Comparison of ENCODE assay signal across 1 mouse cellular context in genomic region chr9:75563622-75564021, GRCm38 (mm10).
A peak's percentile ranks its signal among the peaks of the same experiment; 100 is the strongest.
TF ChIP-seq lines count a peak whose summit lies in the region.

No protein-coding gene starts in this region.

TF ChIP-seq in MEL, 35 proteins besides CTCF, POLR2A, EP300 and RAD21 (continued from another document):
- TF ChIP-seq SMC3 (IDR thresholded peaks at IDR 0.05; ENCODE audit: low read depth, low read length), result no peak
- no peak for TF ChIP-seq POLR2AphosphoS5 (IDR thresholded peaks at IDR 0.05; ENCODE audit: borderline replicate concordance, low read depth, low read length)
- no peak for TF ChIP-seq TBP (IDR thresholded peaks at IDR 0.05; ENCODE audit: low read depth, low read length)
- TF ChIP-seq JUND (IDR thresholded peaks at IDR 0.05; ENCODE audit: low read depth, low read length), result peak; percentile 81
- no peak for TF ChIP-seq MAZ (IDR thresholded peaks at IDR 0.05; ENCODE audit: low read depth, low read length)
- no peak for TF ChIP-seq USF2 (IDR thresholded peaks at IDR 0.05; ENCODE audit: borderline replicate concordance in 1 of 2, insufficient read depth in 1 of 2, low read depth in 1 of 2, low read length in 2 of 2)
- TF ChIP-seq NRF1 (IDR thresholded peaks at IDR 0.05; ENCODE audit: insufficient read depth, low read depth, low read length, poor library complexity, severe bottlenecking), result no peak
